Mouse (Mus musculus) hindbrain, postnatal 0 days (tissue): Measurements from ENCODE around the gene Arhgap21. TPM values are rescaled to one million over a fixed set of nuclear protein-coding genes. Genes with fewer than 3 reads are reported as not detected.

Experiments used
- ATAC-seq: fragments of 200-750 bp; cut with Nextera tagmentation; 2 replicates; pipeline ENCODE4 v1.8.0; 2017; ENCODE audit warnings: mild to moderate bottlenecking, moderate TSS enrichment, moderate library complexity
- DNase-seq: peaks from one replicate; pipeline ENCODE4 v3.0.0-alpha.2; 2015; ENCODE audit warnings: low spot score
- H3K27ac ChIP-seq: fragments of 300-500 bp; sonication (generic); 2 replicates; pipeline ENCODE4 v1.5.1; 2014; ENCODE audit warnings: mild to moderate bottlenecking
- H3K27me3 ChIP-seq: fragments of 300-500 bp; sonication (generic); 2 replicates; pipeline ENCODE4 v1.6.1; 2014; ENCODE audit warnings: low read length, mixed read lengths; ENCODE audit not compliant: insufficient read depth
- H3K36me3 ChIP-seq: fragments of 300-500 bp; sonication (generic); 2 replicates; pipeline ENCODE4 v1.6.1; 2014; ENCODE audit warnings: low read length, mixed read lengths; ENCODE audit not compliant: insufficient read depth
- H3K4me1 ChIP-seq: fragments of 300-500 bp; sonication (generic); 2 replicates; pipeline ENCODE4 v1.6.1; 2014; ENCODE audit warnings: antibody characterized with exemption, low read length, mixed read lengths; ENCODE audit not compliant: insufficient read depth
- H3K4me2 ChIP-seq: fragments of 300-500 bp; sonication (generic); 2 replicates; pipeline ENCODE4 v1.6.1; 2014; ENCODE audit warnings: low read depth, mild to moderate bottlenecking, low read length, moderate library complexity, mixed read lengths
- H3K4me3 ChIP-seq: fragments of 300-500 bp; sonication (generic); 2 replicates; pipeline ENCODE4 v1.5.1; 2014; ENCODE audit warnings: low read length
- H3K9ac ChIP-seq: fragments of 300-500 bp; sonication (generic); replicated peaks from 2 replicates; pipeline ENCODE4 v1.6.1; 2014; ENCODE audit warnings: mild to moderate bottlenecking, low read length, moderate library complexity, mixed read lengths
- H3K9me3 ChIP-seq: fragments of 300-500 bp; sonication (generic); 2 replicates; pipeline ENCODE4 v1.6.1; 2016; ENCODE audit warnings: low read length, mixed read lengths
- CTCF ChIP-seq: IDR thresholded peaks from 2 replicates; pipeline ENCODE4 v1.5.1; 2016; ENCODE audit warnings: antibody characterized with exemption, control low read depth, low read depth
- WGBS: fragments of 180-500 bp; shearing (Covaris S2); extraction: QIAGEN DNeasy Blood & Tissue Kit; methylation state at CpG from one replicate; pipeline ENCODE4 v1.1.7; 2014; 5-methylcytosine and 5-hydroxymethylcytosine counted together
- polyA plus RNA-seq: library from polyadenylated mRNA; unstranded; fragments of >200 nt; fragmentation: Nextera tagmentation; extraction: Ambion mirVana; gene quantifications from 2 replicates; pipeline ENCODE4 v1.2.1, GENCODE M21; 2015
- total RNA-seq: library from RNA; depleted of rRNA; stranded (reverse); fragments of >200 nt; gene quantifications from 2 replicates; pipeline ENCODE4 v1.2.3, GENCODE M21; 2014; rRNA removed

Gene Arhgap21
- total and polyA plus RNA-seq, 2 experiments from 2014 or later = 26.6 to 65.8 TPM

DNA sequence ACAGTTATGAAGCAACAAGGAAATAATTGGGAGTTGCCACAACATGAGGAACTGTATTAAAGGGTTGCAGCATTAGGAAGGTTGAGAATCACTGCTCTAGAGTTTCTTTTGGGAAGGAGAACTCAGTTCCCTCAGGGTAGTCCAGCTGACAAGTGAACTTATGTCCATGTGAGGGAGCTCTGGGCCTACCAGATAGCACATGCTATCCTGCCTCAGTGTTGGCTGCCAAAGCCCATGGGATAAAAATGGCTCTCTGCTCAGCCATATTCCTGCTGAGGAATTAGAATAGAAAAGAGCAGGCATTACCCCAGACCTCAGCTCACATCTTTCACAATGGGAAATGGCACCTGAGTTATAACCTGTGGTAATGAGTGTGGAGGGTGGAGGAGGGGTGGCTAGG lies 142.4 kb downstream of the Arhgap21 start:
- Histone ChIP-seq H3K27me3 (no peaks in the 10 kb centered on the region), H3K27ac (no peak overlapping the region), H3K9ac (no peak overlapping the region), H3K4me1 (no peaks in the 10 kb centered on the region), H3K36me3 (no peaks in the 10 kb centered on the region), H3K4me3 (no peak overlapping the region), H3K4me2 (no peak overlapping the region), H3K9me3 (no peaks in the 10 kb centered on the region)
- ATAC-seq (no peak), DNase-seq (no peak)
- no peak for TF ChIP-seq CTCF

DNA sequence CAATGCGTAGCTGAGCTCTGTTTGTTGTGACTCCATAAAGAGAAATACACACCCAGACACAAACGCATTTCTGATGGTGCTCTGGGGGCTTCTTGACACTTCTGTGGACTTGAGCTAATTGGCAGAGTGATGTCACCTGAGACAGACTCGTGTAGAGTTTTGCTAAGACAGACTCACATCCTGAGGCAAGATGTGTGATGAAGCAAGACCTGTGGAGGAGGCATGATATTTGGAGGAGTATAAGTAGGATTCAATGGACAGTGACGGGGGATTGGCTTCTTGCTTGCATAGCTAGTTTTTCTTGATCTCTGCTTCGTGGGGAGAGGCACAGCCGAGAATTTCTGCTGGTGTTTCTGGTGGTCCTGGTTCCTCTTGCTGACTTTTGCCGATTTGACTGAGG lies 150.5 kb downstream of the Arhgap21 start:
- Histone ChIP-seq H3K9ac (no peak overlapping the region), H3K27me3 (no peaks in the 10 kb centered on the region), H3K27ac (no peak overlapping the region), H3K9me3 (peaks cover 4% of the 10 kb centered on the region; the same call in 1 of the 2 replicates), H3K4me2 (no peak overlapping the region), H3K4me3 (no peak overlapping the region), H3K36me3 (no peaks in the 10 kb centered on the region), H3K4me1 (no peaks in the 10 kb centered on the region)
- WGBS = 85% methylated on average over 7 of the region's 7 CpGs
- TF ChIP-seq CTCF = no peak
- DNase-seq (no peak), ATAC-seq (no peak)

DNA sequence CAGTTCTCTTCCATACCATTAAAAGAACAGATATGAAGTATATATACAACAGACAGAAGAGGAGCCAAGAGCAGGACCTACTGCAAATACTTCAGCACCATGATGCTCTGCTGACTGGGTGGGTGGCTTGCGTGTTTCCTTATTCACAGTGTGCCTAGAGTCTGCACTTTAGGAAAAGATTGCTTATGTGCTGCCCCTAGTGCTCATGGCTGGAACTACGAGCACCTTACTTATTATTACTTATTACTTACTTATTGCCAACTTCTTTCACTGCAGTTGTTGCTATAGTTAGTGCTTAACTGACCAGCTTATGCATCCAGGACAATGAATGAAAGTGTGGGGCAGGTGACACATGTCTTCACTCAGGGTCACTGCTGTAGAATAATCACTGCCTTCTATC lies 154.7 kb downstream of the Arhgap21 start:
- no peak for ATAC-seq
- Histone ChIP-seq H3K4me2 (no peak overlapping the region), H3K27ac (no peak overlapping the region), H3K4me3 (no peak overlapping the region), H3K9ac (no peak overlapping the region), H3K4me1 (peaks cover 5% of the 10 kb centered on the region; the same call in 1 of the 2 replicates), H3K27me3 (no peaks in the 10 kb centered on the region), H3K36me3 (no peaks in the 10 kb centered on the region), H3K9me3 (peaks cover 4% of the 10 kb centered on the region; the same call in 1 of the 2 replicates)
- 91% methylated on average over 2 of the region's 2 CpGs for WGBS
- TF ChIP-seq CTCF = peak; percentile 45; the same call in 1 of the 2 replicates
- no peak for DNase-seq

DNA sequence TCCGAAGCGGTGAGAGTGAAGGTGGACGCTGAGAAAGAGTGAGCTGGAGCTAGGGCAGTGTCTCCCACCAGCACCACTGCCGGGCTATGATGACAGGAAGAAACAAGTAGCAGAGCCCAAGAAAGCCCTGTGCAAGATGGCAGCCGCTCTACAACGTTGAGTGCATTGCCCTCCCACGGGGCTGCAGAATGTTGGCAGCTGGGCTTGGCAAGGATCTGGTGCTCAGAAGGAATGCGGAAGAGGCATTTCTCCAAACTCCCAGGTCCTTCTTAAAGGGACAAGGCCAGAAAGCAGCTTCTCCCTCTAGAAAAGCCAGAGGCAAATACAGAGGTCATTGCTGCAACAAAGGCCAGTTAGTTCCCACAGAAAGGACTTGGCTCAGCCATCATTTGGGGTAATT lies 157.2 kb downstream of the Arhgap21 start:
- Histone ChIP-seq H3K36me3 (no peaks in the 10 kb centered on the region), H3K4me2 (no peak overlapping the region), H3K27me3 (no peaks in the 10 kb centered on the region), H3K9me3 (peaks cover 4% of the 10 kb centered on the region; the same call in 1 of the 2 replicates), H3K9ac (no peak overlapping the region), H3K4me3 (no peak overlapping the region), H3K4me1 (peaks cover 5% of the 10 kb centered on the region; the same call in 1 of the 2 replicates), H3K27ac (no peak overlapping the region)
- ATAC-seq (peak; percentile 47; the same call in 1 of the 2 replicates), DNase-seq (peak; percentile 51)
- WGBS = 63% methylated on average over 8 of the region's 8 CpGs
- no peak for TF ChIP-seq CTCF

DNA sequence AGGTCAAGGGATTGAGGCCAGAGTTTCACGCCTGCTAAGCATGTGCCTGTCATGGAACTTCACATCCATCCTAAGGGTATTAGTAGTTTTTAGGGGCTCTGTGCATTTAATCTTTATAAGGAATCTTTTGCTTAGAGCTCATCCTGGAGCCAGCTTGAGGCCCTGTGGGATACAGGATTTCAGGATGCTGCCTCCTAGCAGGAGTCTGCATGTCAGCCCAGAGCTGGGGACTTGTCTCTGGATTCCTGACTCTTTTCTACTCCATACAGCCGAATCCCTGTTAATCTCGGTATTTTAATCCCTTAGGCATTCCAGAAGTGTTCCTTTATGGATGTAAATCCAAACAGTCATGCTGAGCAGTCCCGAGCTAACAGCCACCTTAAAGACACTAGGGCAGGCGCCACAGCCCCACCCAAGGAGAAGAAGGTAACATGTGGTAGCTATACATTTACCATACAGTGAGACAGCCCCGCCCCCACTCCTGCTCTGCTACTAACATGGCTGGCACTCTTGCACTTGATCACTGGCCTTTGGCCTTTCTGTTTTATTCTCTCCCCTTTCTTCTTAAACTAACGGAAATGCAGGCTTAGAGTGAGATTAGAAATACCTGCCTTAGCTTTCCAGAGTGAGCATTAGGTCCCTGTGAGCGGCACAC lies 167.3 kb downstream of the Arhgap21 start:
- DNase-seq (no peak), ATAC-seq (no peak)
- Histone ChIP-seq H3K4me1 (no peaks in the 10 kb centered on the region), H3K4me2 (no peak overlapping the region), H3K36me3 (no peaks in the 10 kb centered on the region), H3K9ac (no peak overlapping the region), H3K9me3 (no peaks in the 10 kb centered on the region), H3K27me3 (no peaks in the 10 kb centered on the region), H3K4me3 (no peak overlapping the region), H3K27ac (no peak overlapping the region)
- TF ChIP-seq CTCF = no peak
- 77% methylated on average over 8 of the region's 8 CpGs for WGBS

Other genes starting within 250 kb of the Arhgap21 start
- 0.68 and 1.8 TPM in 2 replicates for gene Enkur, start 236.5 kb upstream of the Arhgap21 start, total RNA-seq
- 6.4 and 7.5 TPM in 2 replicates for gene Enkur, start 236.5 kb upstream of the Arhgap21 start, polyA plus RNA-seq
- gene Thnsl1, start 236.8 kb upstream of the Arhgap21 start, total RNA-seq = 11.2 and 16.2 TPM in 2 replicates
- gene Thnsl1, start 236.8 kb upstream of the Arhgap21 start, polyA plus RNA-seq = 15.6 and 17.5 TPM in 2 replicates